Mouse (Mus musculus) liver, embryonic 13.5 days (tissue): Measurements from ENCODE around the gene Acsm1. TPM values are rescaled to one million over a fixed set of nuclear protein-coding genes. Genes with fewer than 3 reads are reported as not detected.

Experiments
- ATAC-seq: fragments of 200-750 bp; cut with Nextera tagmentation; 2 replicates; pipeline ENCODE4 v1.8.0; 2017; ENCODE audit warnings: low read depth, mild to moderate bottlenecking, moderate number of reproducible peaks, moderate library complexity
- DNase-seq: peaks from one replicate; pipeline ENCODE4 v3.0.0; 2022
- H3K27ac ChIP-seq: fragments of 300-500 bp; sonication (generic); 2 replicates; pipeline ENCODE4 v1.5.1; 2015; ENCODE audit warnings: moderate library complexity, mild to moderate bottlenecking, inconsistent platforms
- H3K27me3 ChIP-seq: fragments of 300-500 bp; sonication (generic); 2 replicates; pipeline ENCODE4 v1.6.1; 2015; ENCODE audit warnings: mild to moderate bottlenecking, inconsistent platforms
- H3K36me3 ChIP-seq: fragments of 300-500 bp; sonication (generic); 2 replicates; pipeline ENCODE4 v1.6.1; 2015; ENCODE audit warnings: mild to moderate bottlenecking, inconsistent platforms
- H3K4me1 ChIP-seq: fragments of 300-500 bp; sonication (generic); replicated peaks from 2 replicates; pipeline ENCODE4 v1.6.1; 2015; ENCODE audit warnings: inconsistent platforms
- H3K4me2 ChIP-seq: fragments of 300-500 bp; sonication (generic); 2 replicates; pipeline ENCODE4 v1.6.1; 2015; ENCODE audit warnings: inconsistent platforms, mild to moderate bottlenecking, moderate library complexity
- H3K4me3 ChIP-seq: fragments of 300-500 bp; sonication (generic); replicated peaks from 2 replicates; pipeline ENCODE4 v1.5.1; 2015; ENCODE audit warnings: mild to moderate bottlenecking, inconsistent platforms
- H3K9ac ChIP-seq: fragments of 300-500 bp; sonication (generic); 2 replicates; pipeline ENCODE4 v1.6.1; 2015; ENCODE audit warnings: mild to moderate bottlenecking, inconsistent platforms
- H3K9me3 ChIP-seq: fragments of 300-500 bp; sonication (generic); replicated peaks from 2 replicates; pipeline ENCODE4 v1.6.1; 2016; ENCODE audit warnings: inconsistent platforms
- WGBS: fragments of 180-500 bp; shearing (Covaris S2); methylation state at CpG from one replicate; pipeline ENCODE4 v1.1.7; 2015; ENCODE audit not compliant: insufficient replicate concordance; 5-methylcytosine and 5-hydroxymethylcytosine counted together
- polyA plus RNA-seq: library from polyadenylated mRNA; unstranded; fragments of >200 nt; fragmentation: Nextera tagmentation; extraction: Ambion mirVana; gene quantifications from 2 replicates; pipeline ENCODE4 v1.2.1, GENCODE M21; 2015

Acsm1 gene
- polyA plus RNA-seq, 1 experiment from 2014 or later, result 0.63 TPM

GRCm38 (mm10) chr7:119673465-119673864 lies 66.6 kb downstream of the Acsm1 start:
- no peaks in the 10 kb centered on the region for H3K36me3 ChIP-seq
- no peak overlapping the region for H3K9ac ChIP-seq
- ATAC-seq, result no peak
- no peak overlapping the region for H3K4me2 ChIP-seq
- peak; percentile 3 for DNase-seq
- no peaks in the 10 kb centered on the region for H3K27me3 ChIP-seq
- H3K27ac ChIP-seq, result no peak overlapping the region
- H3K9me3 ChIP-seq, result no peaks in the 10 kb centered on the region
- H3K4me3 ChIP-seq, result no peak overlapping the region
- H3K4me1 ChIP-seq, result no peaks in the 10 kb centered on the region
- WGBS, result 16% methylated on average over 6 of the region's 6 CpGs

GRCm38 (mm10) chr7:119680107-119680506 lies 73.3 kb downstream of the Acsm1 start:
- Histone ChIP-seq H3K36me3 (no peaks in the 10 kb centered on the region), H3K4me3 (no peak overlapping the region), H3K4me2 (no peak overlapping the region), H3K9me3 (no peaks in the 10 kb centered on the region), H3K4me1 (no peaks in the 10 kb centered on the region), H3K9ac (no peak overlapping the region), H3K27me3 (no peaks in the 10 kb centered on the region), H3K27ac (no peak overlapping the region)
- ATAC-seq (no peak), DNase-seq (no peak)
- 60% methylated on average over 8 of the region's 8 CpGs for WGBS

- Histone ChIP-seq H3K9ac (no peak overlapping the region), H3K4me3 (no peak overlapping the region), H3K27me3 (no peaks in the 10 kb centered on the region), H3K4me1 (no peaks in the 10 kb centered on the region), H3K4me2 (no peak overlapping the region), H3K36me3 (no peaks in the 10 kb centered on the region), H3K9me3 (no peaks in the 10 kb centered on the region), H3K27ac (no peak overlapping the region)
- DNase-seq (no peak), ATAC-seq (no peak)
- 46% methylated on average over 4 of the region's 4 CpGs for WGBS
Measured at GRCm38 (mm10) chr7:119682699-119683098, 75.9 kb downstream of the Acsm1 start.

GRCm38 (mm10) chr7:119689726-119690125 lies 82.9 kb downstream of the Acsm1 start, which contains the start of gene Acsm4:
Gene Acsm4, plus strand, starts transcription at chr7:119690026.
- no peak for DNase-seq
- Histone ChIP-seq H3K4me2 (no peak within 1 kb of the TSS), H3K27me3 (no peaks in the 10 kb centered on the region), H3K36me3 (no peaks in the 10 kb centered on the region), H3K9me3 (no peaks in the 10 kb centered on the region), H3K4me3 (no peak within 1 kb of the TSS), H3K9ac (no peak within 1 kb of the TSS), H3K27ac (no peak within 1 kb of the TSS), H3K4me1 (no peaks in the 10 kb centered on the region)
- 60% methylated on average over 5 of the region's 5 CpGs for WGBS
- no peak for ATAC-seq

GRCm38 (mm10) chr7:119692302-119692701 lies 85.5 kb downstream of the Acsm1 start:
- Histone ChIP-seq H3K4me3 (no peak overlapping the region), H3K36me3 (no peaks in the 10 kb centered on the region), H3K4me1 (no peaks in the 10 kb centered on the region), H3K9ac (no peak overlapping the region), H3K27me3 (no peaks in the 10 kb centered on the region), H3K9me3 (no peaks in the 10 kb centered on the region), H3K4me2 (no peak overlapping the region), H3K27ac (no peak overlapping the region)
- ATAC-seq (no peak), DNase-seq (no peak)
- 72% methylated on average over 4 of the region's 4 CpGs for whole genome bisulfite sequencing

- no peak overlapping the region for H3K4me3 ChIP-seq
- ATAC-seq, result no peak
- WGBS, result 62% methylated on average over 1 of the region's 1 CpGs
Measured at GRCm38 (mm10) chr7:119694926-119695325, 88.1 kb downstream of the Acsm1 start.

More at GRCm38 (mm10) chr7:119694926-119695325, 88.1 kb downstream of the Acsm1 start:
- Histone ChIP-seq H3K9me3 (no peaks in the 10 kb centered on the region), H3K27me3 (no peaks in the 10 kb centered on the region), H3K4me1 (no peaks in the 10 kb centered on the region), H3K4me2 (no peak overlapping the region), H3K36me3 (no peaks in the 10 kb centered on the region), H3K9ac (no peak overlapping the region), H3K27ac (no peak overlapping the region)
- DNase-seq, result no peak

Other genes with a start within 250 kb of the Acsm1 start
- not detected in 2 replicates for gene Gp2, start 147.7 kb upstream of the Acsm1 start, polyA plus RNA-seq
- not detected in 2 replicates for gene Umod, start 127.7 kb upstream of the Acsm1 start, polyA plus RNA-seq
- 0.03 TPM in 1 of 2 replicates, not detected in the other for gene Acsm5, start 87.6 kb upstream of the Acsm1 start, polyA plus RNA-seq
- not detected in 2 replicates for gene Pdilt, start 83.5 kb upstream of the Acsm1 start, polyA plus RNA-seq
- gene Acsm2, start 52.7 kb upstream of the Acsm1 start, polyA plus RNA-seq, result not detected in 2 replicates
- gene Acsm4, start 83.0 kb downstream of the Acsm1 start, polyA plus RNA-seq, result not detected in 2 replicates
- 35.7 and 40.8 TPM in 2 replicates for gene Thumpd1, start 113.8 kb downstream of the Acsm1 start, polyA plus RNA-seq
- gene Acsm3, start 153.9 kb downstream of the Acsm1 start, polyA plus RNA-seq, result 0.93 and 1.7 TPM in 2 replicates
- gene Rexo5, start 187.0 kb downstream of the Acsm1 start, polyA plus RNA-seq, result 10.7 and 10.8 TPM in 2 replicates
- gene Eri2, start 187.0 kb downstream of the Acsm1 start, polyA plus RNA-seq, result 12.4 and 15.9 TPM in 2 replicates